Comparison of ENCODE assay signal across 12 mouse cellular contexts in genomic region chr2:122306184-122306583, GRCm38 (mm10). TPM values are rescaled to one million over a fixed set of nuclear protein-coding genes. Genes with fewer than 3 reads are reported as not detected.
DNase-seq lines count a peak whose midpoint lies in the region.
"Had no signal": no experiment of that assay in that cellular context is flagged by ENCODE, and none has a peak within 500 bp of the region (broad histone marks: within the 10 kb centered on the region; RNA-seq: fewer than 3 reads in every experiment).

No protein-coding gene starts in this region.

- DNase-seq in layer of hippocampus, adult 11-12 months (ENCODE audit: low spot score): peak; percentile 18
- no peak for DNase-seq in layer of hippocampus, adult 9-10 months (ENCODE audit: low spot score)
- peak; percentile 76 for DNase-seq in urinary bladder, postnatal 14 days (ENCODE audit: low spot score)
- DNase-seq in urinary bladder, adult 2 months (ENCODE audit: low spot score): no peak
- peak; percentile 73 to 76 for DNase-seq in adrenal gland, postnatal 36 days
- DNase-seq in ovary, postnatal 10 days (ENCODE audit: low spot score): no peak
- no peak for DNase-seq in c-Kit-positive CD71-positive TER-119-positive erythroid progenitor cells, embryonic 14.5 days (ENCODE audit: low spot score)

RNA-seq across cellular contexts. Expression of gene Duoxa1, which starts 7.3 kb away (rescaled TPM):
- 22.8 and 26.6 TPM in 2 replicates for polyA plus RNA-seq in urinary bladder, adult 2 months (2012; rRNA removed)
- total RNA-seq in adrenal gland, postnatal 36 days (2021): not detected
- polyA plus RNA-seq: forebrain, embryonic 14.5 days; G1E; inflammation-experienced regulatory T-cells, adult 6 months had no signal

RNA-seq across cellular contexts. Expression of gene Duoxa2, which starts 7.5 kb away (rescaled TPM):
- 0.34 and 0.50 TPM in 2 replicates for polyA plus RNA-seq in urinary bladder, adult 2 months (2012; rRNA removed)
- not detected for total RNA-seq in adrenal gland, postnatal 36 days (2021)
- polyA plus RNA-seq: forebrain, embryonic 14.5 days; G1E; inflammation-experienced regulatory T-cells, adult 6 months; limb, embryonic 12.5 days; lung, embryonic 16.5 days had no signal

RNA-seq across cellular contexts. Expression of gene Duox2, which starts 7.9 kb away (rescaled TPM):
- polyA plus RNA-seq in urinary bladder, adult 2 months (2012; rRNA removed): 0.54 and 0.56 TPM in 2 replicates
- total RNA-seq in adrenal gland, postnatal 36 days (2021): under 1 TPM in 1 of 2 experiments, not detected in 1; 0.13 TPM
- polyA plus RNA-seq: forebrain, embryonic 14.5 days; G1E; inflammation-experienced regulatory T-cells, adult 6 months; limb, embryonic 12.5 days; lung, embryonic 16.5 days had no signal

RNA-seq across cellular contexts. Expression of gene Duox1, which starts 9.3 kb away (rescaled TPM):
- polyA plus RNA-seq in urinary bladder, adult 2 months (2012; rRNA removed): 5.3 and 6.8 TPM in 2 replicates
- total RNA-seq in adrenal gland, postnatal 36 days (2021): under 1 TPM; 0.10 to 0.13 TPM
- total RNA-seq: G1E had no signal
- polyA plus RNA-seq: G1E; inflammation-experienced regulatory T-cells, adult 6 months had no signal

Comparison
In these comparisons a context has a peak if more than half of its experiments do, and no peak if none do; other contexts are left out.
1. DNase-seq: peak in layer of hippocampus, adult 11-12 months (single experiment), urinary bladder, postnatal 14 days (single experiment) and adrenal gland, postnatal 36 days (2 of 2); none in layer of hippocampus, adult 9-10 months (single experiment), urinary bladder, adult 2 months (single experiment), ovary, postnatal 10 days (single experiment) and c-Kit-positive CD71-positive TER-119-positive erythroid progenitor cells, embryonic 14.5 days (single experiment).